Comparison of ENCODE assay signal across 19 mouse cellular contexts in genomic region chr1:152026762-152027161, GRCm38 (mm10).
DNase-seq lines count a peak whose midpoint lies in the region; ATAC-seq and TF ChIP-seq lines count a peak whose summit lies in the region.
"Had no signal": no experiment of that assay in that cellular context is flagged by ENCODE, and none has a peak within 500 bp of the region (broad histone marks: within the 10 kb centered on the region; RNA-seq: fewer than 3 reads in every experiment).

No protein-coding gene starts in this region.

- no peak overlapping the region for H3K4me3 ChIP-seq in forebrain, embryonic 13.5 days
- no peak overlapping the region for H3K4me3 ChIP-seq in forebrain, embryonic 10.5 days
- no peak overlapping the region for H3K4me3 ChIP-seq in cerebellum, adult 2 months (replicated peaks; ENCODE audit: insufficient read depth, low read depth, low read length)
- H3K4me3 ChIP-seq in liver, embryonic 12.5 days: no peak overlapping the region
- H3K4me3 ChIP-seq: hindbrain, embryonic 12.5 days; kidney, embryonic 15.5 days; limb, embryonic 10.5 days; midbrain, embryonic 15.5 days; neural tube, embryonic 12.5 days; stomach, embryonic 15.5 days had no signal

- no peak for TF ChIP-seq CTCF in cerebellum, adult 2 months (IDR thresholded peaks at IDR 0.05; ENCODE audit: borderline replicate concordance, insufficient read depth, low read depth, low read length)

- peak; percentile 68; the same call in 1 of the 2 replicates for ATAC-seq in forebrain, embryonic 13.5 days
- no peak for ATAC-seq in liver, embryonic 12.5 days
- ATAC-seq: intestine, postnatal 0 days; midbrain, embryonic 15.5 days had no signal

- no peak overlapping the region for H3K4me2 ChIP-seq in forebrain, embryonic 13.5 days
- H3K4me2 ChIP-seq in liver, embryonic 12.5 days: no peak overlapping the region
- H3K4me2 ChIP-seq: hindbrain, embryonic 12.5 days; kidney, embryonic 15.5 days; midbrain, embryonic 15.5 days; neural tube, embryonic 12.5 days; stomach, embryonic 15.5 days had no signal

- TF ChIP-seq POLR2A in cerebellum, adult 2 months (IDR thresholded peaks at IDR 0.05; ENCODE audit: borderline replicate concordance, insufficient read depth, low read length): no peak

- H3K9ac ChIP-seq in forebrain, embryonic 13.5 days: no peak overlapping the region
- no peak overlapping the region for H3K9ac ChIP-seq in liver, embryonic 12.5 days
- H3K9ac ChIP-seq: hindbrain, embryonic 12.5 days; kidney, embryonic 15.5 days; midbrain, embryonic 15.5 days; neural tube, embryonic 12.5 days; stomach, embryonic 15.5 days had no signal

- H3K4me1 ChIP-seq in forebrain, embryonic 13.5 days: peaks cover 7% of the 10 kb centered on the region; the same call in 1 of the 2 replicates
- peaks cover 15% of the 10 kb centered on the region for H3K4me1 ChIP-seq in forebrain, embryonic 10.5 days
- H3K4me1 ChIP-seq in cerebellum, adult 2 months (ENCODE audit: control insufficient read depth, insufficient read depth, low read length): peaks cover 14% of the 10 kb centered on the region
- H3K4me1 ChIP-seq in liver, embryonic 12.5 days: 0 out of 2 replicates have a peak, but pooled peaks cover 7% of the 10 kb centered on the region
- H3K4me1 ChIP-seq: limb, embryonic 10.5 days; stomach, embryonic 15.5 days had no signal

- no peak overlapping the region for H3K27ac ChIP-seq in forebrain, embryonic 13.5 days
- no peak overlapping the region for H3K27ac ChIP-seq in forebrain, embryonic 10.5 days
- peak overlapping the region; percentile 29; the same call in 1 of the 2 replicates for H3K27ac ChIP-seq in cerebellum, adult 2 months (ENCODE audit: insufficient read depth, low read length)
- H3K27ac ChIP-seq in liver, embryonic 12.5 days: no peak overlapping the region
- H3K27ac ChIP-seq: hindbrain, embryonic 12.5 days; kidney, embryonic 15.5 days; limb, embryonic 10.5 days; midbrain, embryonic 15.5 days; neural tube, embryonic 12.5 days; stomach, embryonic 15.5 days had no signal

- H3K9me3 ChIP-seq in forebrain, embryonic 13.5 days (replicated peaks): no peaks in the 10 kb centered on the region
- H3K9me3 ChIP-seq in forebrain, embryonic 10.5 days: peaks cover 4% of the 10 kb centered on the region; the same call in 1 of the 2 replicates
- H3K9me3 ChIP-seq in liver, embryonic 12.5 days (replicated peaks): no peaks in the 10 kb centered on the region
- H3K9me3 ChIP-seq: hindbrain, embryonic 12.5 days; kidney, embryonic 15.5 days; midbrain, embryonic 15.5 days; neural tube, embryonic 12.5 days; stomach, embryonic 15.5 days had no signal

- DNase-seq in forebrain, embryonic 10.5 days (ENCODE audit: extremely low spot score, low spot score): no peak
- peak; percentile 95 for DNase-seq in brain, adult 2 months (ENCODE audit: low read depth, low spot score)
- peak; percentile 55 to 87 for DNase-seq in cerebellum, adult 2 months
- peak; percentile 44 to 48 for DNase-seq in cerebellum, postnatal 36 days
- DNase-seq in gastrocnemius, postnatal 10 days: no peak
- DNase-seq: adrenal gland, postnatal 14 days; kidney, postnatal 36 days; liver; lung, postnatal 4 days; thymus, postnatal 36 days had no signal

- no peaks in the 10 kb centered on the region for H3K27me3 ChIP-seq in forebrain, embryonic 13.5 days
- H3K27me3 ChIP-seq in forebrain, embryonic 10.5 days (ENCODE audit: poor library complexity, severe bottlenecking): no peaks in the 10 kb centered on the region
- no peaks in the 10 kb centered on the region for H3K27me3 ChIP-seq in cerebellum, adult 2 months (ENCODE audit: control insufficient read depth, insufficient read depth, low read length)
- no peaks in the 10 kb centered on the region for H3K27me3 ChIP-seq in liver, embryonic 12.5 days (replicated peaks)
- H3K27me3 ChIP-seq: hindbrain, embryonic 12.5 days; kidney, embryonic 15.5 days; midbrain, embryonic 15.5 days; neural tube, embryonic 12.5 days; stomach, embryonic 15.5 days had no signal

- WGBS in forebrain, embryonic 13.5 days: 91% methylated on average over 4 of the region's 4 CpGs
- WGBS in forebrain, embryonic 10.5 days: 88% methylated on average over 4 of the region's 4 CpGs
- 29% methylated on average over 4 of the region's 4 CpGs for WGBS in cerebellum, adult 2 months
- WGBS in liver, embryonic 12.5 days (ENCODE audit: insufficient replicate concordance): 56% methylated on average over 4 of the region's 4 CpGs

- H3K36me3 ChIP-seq in forebrain, embryonic 13.5 days (ENCODE audit: poor library complexity, severe bottlenecking): no peaks in the 10 kb centered on the region
- peaks cover 4% of the 10 kb centered on the region for H3K36me3 ChIP-seq in forebrain, embryonic 10.5 days (replicated peaks)
- H3K36me3 ChIP-seq in liver, embryonic 12.5 days: peaks cover 3% of the 10 kb centered on the region; the same call in 1 of the 2 replicates
- H3K36me3 ChIP-seq: hindbrain, embryonic 12.5 days; kidney, embryonic 15.5 days; midbrain, embryonic 15.5 days; neural tube, embryonic 12.5 days; stomach, embryonic 15.5 days had no signal

Comparison
In these comparisons a context has a peak if more than half of its experiments do, and no peak if none do; other contexts are left out.
1. DNase-seq: peak in brain, adult 2 months (single experiment), cerebellum, adult 2 months (2 of 2) and cerebellum, postnatal 36 days (2 of 2); none in forebrain, embryonic 10.5 days (single experiment) and gastrocnemius, postnatal 10 days (single experiment).